Mouse (Mus musculus): ENCODE results near the gene Fam199x. TPM values are rescaled to one million over a fixed set of nuclear protein-coding genes. Genes with fewer than 3 reads are reported as not detected.

Fam199x gene
- total and polyA plus RNA-seq, 3 experiments = 0.53 to 5.2 (median 3.9) TPM

DNA sequence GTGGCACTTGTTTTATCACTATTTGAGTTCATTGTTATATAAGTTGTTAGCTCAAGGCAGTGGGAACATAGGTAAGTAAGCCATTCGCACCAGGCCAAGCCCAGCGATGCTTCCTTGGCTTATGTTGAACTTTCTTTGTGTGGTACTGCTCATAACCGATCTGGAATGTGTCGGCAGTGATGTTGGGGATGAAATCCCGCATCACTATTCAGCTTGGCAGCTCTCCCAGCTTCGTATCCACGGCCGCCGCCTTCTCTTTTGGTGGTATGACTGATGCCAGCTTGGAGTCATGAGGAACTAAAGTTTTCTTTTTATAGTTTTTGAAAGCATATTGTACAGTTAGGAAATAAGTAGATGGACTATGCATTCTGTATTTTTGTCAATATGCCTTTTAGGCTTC lies 13.8 kb downstream of the Fam199x start:
- Histone ChIP-seq H3K9ac (ENCODE audit: low read depth, low read length) (no peak overlapping the region), H3K27me3 (ENCODE audit: control insufficient read depth, insufficient read depth, low read length) (no peaks in the 10 kb centered on the region), H3K27ac (no peak overlapping the region), H3K36me3 (ENCODE audit: control insufficient read depth, insufficient read depth, low read length) (no peaks in the 10 kb centered on the region), H3K4me3 (no peak overlapping the region), H3K4me1 (ENCODE audit: control insufficient read depth, insufficient read depth, low read length) (no peaks in the 10 kb centered on the region), H3K79me2 (replicated peaks; ENCODE audit: control insufficient read depth, insufficient read depth, low read length) (no peaks in the 10 kb centered on the region)
- intact Hi-C loops (cut with DNase I) = no loop called here
- TF ChIP-seq CTCF (IDR thresholded peaks at IDR 0.05) (no peak), EP300 (IDR thresholded peaks at IDR 0.05; ENCODE audit: insufficient read depth, low read depth, low read length) (no peak), POLR2A (IDR thresholded peaks at IDR 0.05; ENCODE audit: insufficient read depth, low read depth, low read length) (no peak)
- no peak for DNase-seq
- 59% methylated on average over 9 of the region's 9 CpGs for WGBS

DNA sequence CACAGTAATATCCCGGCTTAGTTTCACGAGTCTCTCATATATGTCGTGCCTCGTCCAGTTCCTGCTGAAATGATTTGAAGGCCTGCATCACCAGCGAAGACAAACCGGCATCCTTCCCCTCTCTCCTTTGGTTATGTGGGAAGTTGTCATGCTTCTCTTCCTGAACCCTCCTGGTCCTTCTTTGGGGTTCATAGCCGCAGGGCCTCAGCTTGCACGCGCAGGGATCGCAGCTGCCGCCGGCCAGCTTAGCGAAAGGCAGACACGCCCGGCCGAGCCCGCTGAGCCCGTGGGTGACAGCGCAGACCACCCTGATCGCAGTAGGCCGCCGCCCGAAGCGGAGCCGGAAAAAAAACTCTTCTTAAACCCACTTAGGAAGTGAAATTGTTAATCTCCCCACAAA lies 55.1 kb downstream of the Fam199x start:
- intact Hi-C loops (cut with DNase I) = no loop called here
- H3K36me3 ChIP-seq (ENCODE audit: control insufficient read depth, insufficient read depth, low read length) = no peaks in the 10 kb centered on the region
- TF ChIP-seq EP300 (IDR thresholded peaks at IDR 0.05; ENCODE audit: insufficient read depth, low read depth, low read length) (no peak), POLR2A (IDR thresholded peaks at IDR 0.05; ENCODE audit: insufficient read depth, low read depth, low read length) (no peak), CTCF (IDR thresholded peaks at IDR 0.05) (no peak)
- H3K79me2 ChIP-seq (replicated peaks; ENCODE audit: control insufficient read depth, insufficient read depth, low read length) = no peaks in the 10 kb centered on the region
- H3K27me3 ChIP-seq (ENCODE audit: control insufficient read depth, insufficient read depth, low read length) = peaks cover 10% of the 10 kb centered on the region
- H3K4me3 ChIP-seq = no peak overlapping the region
- H3K27ac ChIP-seq = no peak overlapping the region
- 33% methylated on average over 25 of the region's 25 CpGs for WGBS
- H3K9ac ChIP-seq (ENCODE audit: low read depth, low read length) = no peak overlapping the region
- H3K4me1 ChIP-seq (ENCODE audit: control insufficient read depth, insufficient read depth, low read length) = no peaks in the 10 kb centered on the region
- no peak for DNase-seq

DNA sequence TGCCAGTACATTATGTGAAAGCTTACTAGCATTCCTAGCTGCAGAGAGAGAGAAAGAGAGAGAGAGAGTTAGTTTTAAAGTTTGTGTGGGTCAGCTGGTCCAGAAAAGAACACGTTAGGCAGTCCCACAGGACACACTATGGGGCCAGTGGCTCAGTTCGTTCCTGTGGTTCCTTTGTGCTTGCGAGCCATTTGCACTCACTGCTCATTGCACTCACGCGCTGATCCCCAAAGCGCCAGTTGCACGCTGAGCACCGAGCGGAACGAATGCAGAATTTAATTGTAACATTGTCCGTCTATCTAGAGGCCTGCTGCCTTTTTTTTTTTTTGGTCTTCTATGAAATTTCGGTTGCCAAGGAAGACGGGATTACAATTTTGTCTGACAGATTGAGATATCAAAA lies 57.1 kb downstream of the Fam199x start:
- H3K4me1 ChIP-seq (ENCODE audit: control insufficient read depth, insufficient read depth, low read length) = no peaks in the 10 kb centered on the region
- peaks cover 9% of the 10 kb centered on the region for H3K27me3 ChIP-seq (ENCODE audit: control insufficient read depth, insufficient read depth, low read length)
- 29% methylated on average over 13 of the region's 13 CpGs for WGBS
- H3K4me3 ChIP-seq = no peak overlapping the region
- no peak for TF ChIP-seq CTCF (IDR thresholded peaks at IDR 0.05)
- no peak for TF ChIP-seq POLR2A (IDR thresholded peaks at IDR 0.05; ENCODE audit: insufficient read depth, low read depth, low read length)
- no peak for TF ChIP-seq EP300 (IDR thresholded peaks at IDR 0.05; ENCODE audit: insufficient read depth, low read depth, low read length)
- no peak overlapping the region for H3K27ac ChIP-seq
- no peak for DNase-seq
- no peak overlapping the region for H3K9ac ChIP-seq (ENCODE audit: low read depth, low read length)
- intact Hi-C loops (cut with DNase I) = no loop called here
- no peaks in the 10 kb centered on the region for H3K36me3 ChIP-seq (ENCODE audit: control insufficient read depth, insufficient read depth, low read length)
- no peaks in the 10 kb centered on the region for H3K79me2 ChIP-seq (replicated peaks; ENCODE audit: control insufficient read depth, insufficient read depth, low read length)

DNA sequence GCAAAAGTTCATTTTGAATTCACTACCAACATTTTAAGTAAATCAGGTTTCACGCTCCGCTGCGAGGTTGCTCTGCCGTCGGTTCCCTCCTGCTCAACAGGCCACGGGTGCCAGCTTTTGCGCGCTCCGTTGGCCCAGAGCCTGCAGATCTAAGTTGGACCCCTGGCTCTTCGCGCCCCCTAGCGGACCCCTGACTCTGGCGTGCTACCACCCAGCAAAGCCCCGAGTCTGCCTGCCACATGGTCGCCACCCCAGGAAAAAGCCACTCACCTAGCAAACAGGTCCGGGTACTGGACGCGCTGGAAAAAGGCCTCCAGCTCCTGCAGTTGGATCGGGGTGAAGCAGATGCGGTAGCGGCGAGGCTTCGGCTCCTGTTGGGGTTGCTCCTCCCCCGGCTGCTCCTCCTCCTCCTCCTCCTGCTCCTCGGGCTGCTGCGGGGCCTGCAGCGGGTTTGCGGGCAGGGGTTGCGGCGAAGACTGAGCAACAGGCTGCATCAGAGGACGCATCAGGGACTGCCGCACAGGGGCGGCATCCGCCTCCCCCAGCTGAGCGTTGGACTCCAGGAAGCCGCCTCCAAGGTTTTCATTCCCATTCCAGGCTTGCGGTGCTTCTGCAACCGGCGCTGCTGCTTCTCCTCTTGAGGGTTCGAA lies 68.8 kb downstream of the Fam199x start:
- H3K4me1 ChIP-seq (ENCODE audit: control insufficient read depth, insufficient read depth, low read length) = no peaks in the 10 kb centered on the region
- WGBS = 19% methylated on average over 40 of the region's 40 CpGs
- no peaks in the 10 kb centered on the region for H3K36me3 ChIP-seq (ENCODE audit: control insufficient read depth, insufficient read depth, low read length)
- no peaks in the 10 kb centered on the region for H3K79me2 ChIP-seq (replicated peaks; ENCODE audit: control insufficient read depth, insufficient read depth, low read length)
- H3K27me3 ChIP-seq (ENCODE audit: control insufficient read depth, insufficient read depth, low read length) = peaks cover 8% of the 10 kb centered on the region
- no peak for TF ChIP-seq POLR2A (IDR thresholded peaks at IDR 0.05; ENCODE audit: insufficient read depth, low read depth, low read length)
- no peak for TF ChIP-seq EP300 (IDR thresholded peaks at IDR 0.05; ENCODE audit: insufficient read depth, low read depth, low read length)
- peak; percentile 38 for TF ChIP-seq CTCF (IDR thresholded peaks at IDR 0.05)
- DNase-seq = peak; percentile 8 to 41
- no peak overlapping the region for H3K4me3 ChIP-seq
- H3K9ac ChIP-seq (ENCODE audit: low read depth, low read length) = no peak overlapping the region
- H3K27ac ChIP-seq = no peak overlapping the region
- intact Hi-C loops (cut with DNase I) = no loop called here

DNA sequence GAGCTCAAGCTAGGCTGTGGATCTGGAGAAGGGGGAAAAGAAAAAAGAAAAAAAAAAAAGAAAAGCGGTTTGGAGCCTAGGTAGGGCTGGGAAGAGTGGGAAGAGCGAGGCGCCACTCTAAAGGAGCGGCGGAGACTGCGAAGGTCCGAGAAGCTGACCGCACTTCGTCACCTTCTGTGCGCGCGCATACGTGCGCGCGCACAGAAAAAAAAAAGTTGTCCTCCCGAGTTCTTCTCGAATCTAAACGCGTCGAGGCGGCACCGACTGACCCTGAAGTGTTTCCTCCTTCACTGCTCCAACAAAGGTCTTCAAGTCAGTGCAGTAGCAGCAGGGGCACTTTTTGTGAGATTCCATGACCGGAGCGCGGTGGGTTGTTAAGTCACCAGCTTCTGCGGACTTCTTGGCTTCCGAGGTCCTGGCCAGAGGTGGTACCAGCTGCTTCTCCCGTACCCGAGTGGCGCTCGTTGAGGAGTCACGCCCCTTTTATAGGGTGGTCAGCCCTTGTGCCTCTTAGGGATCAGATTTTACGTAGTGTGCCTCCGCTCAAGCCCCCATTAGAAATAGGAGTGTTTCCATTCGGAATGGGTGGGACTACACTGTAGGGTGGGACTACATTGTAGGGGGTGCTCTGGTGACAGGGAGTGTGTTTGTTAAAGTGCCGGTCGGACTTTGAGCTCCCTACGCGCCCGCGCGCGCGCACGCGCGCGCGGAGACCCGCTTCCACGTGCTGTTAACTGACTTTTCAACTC lies 70.5 kb downstream of the Fam199x start:
- Histone ChIP-seq H3K36me3 (ENCODE audit: control insufficient read depth, insufficient read depth, low read length) (no peaks in the 10 kb centered on the region), H3K9ac (ENCODE audit: low read depth, low read length) (no peak overlapping the region), H3K79me2 (replicated peaks; ENCODE audit: control insufficient read depth, insufficient read depth, low read length) (no peaks in the 10 kb centered on the region), H3K27ac (no peak overlapping the region), H3K27me3 (ENCODE audit: control insufficient read depth, insufficient read depth, low read length) (peaks cover 8% of the 10 kb centered on the region), H3K4me1 (ENCODE audit: control insufficient read depth, insufficient read depth, low read length) (no peaks in the 10 kb centered on the region), H3K4me3 (no peak overlapping the region)
- DNase-seq = no peak
- intact Hi-C loops (cut with DNase I) = no loop called here
- TF ChIP-seq POLR2A (IDR thresholded peaks at IDR 0.05; ENCODE audit: insufficient read depth, low read depth, low read length) (no peak), EP300 (IDR thresholded peaks at IDR 0.05; ENCODE audit: insufficient read depth, low read depth, low read length) (no peak), CTCF (IDR thresholded peaks at IDR 0.05) (no peak)
- WGBS = 22% methylated on average over 52 of the region's 52 CpGs

DNA sequence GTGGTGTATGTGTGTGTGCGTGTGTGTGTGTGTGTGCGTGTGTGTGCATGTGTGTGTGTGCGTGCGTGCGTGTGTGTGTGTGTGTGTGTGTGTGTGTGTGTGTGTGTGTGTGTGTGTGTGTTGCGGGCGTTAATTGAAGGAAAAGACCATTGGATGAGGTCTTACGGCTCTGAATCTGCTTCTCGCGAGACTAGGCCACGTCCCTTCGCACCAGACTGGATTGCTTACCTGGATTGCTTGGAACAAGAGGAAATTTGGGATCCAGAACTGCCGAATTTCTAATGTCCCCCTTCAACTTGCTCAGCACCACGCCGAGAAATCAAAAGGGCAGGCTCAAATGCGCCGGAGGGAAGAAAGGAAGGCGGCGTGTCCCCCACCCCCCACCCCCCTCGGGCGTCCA lies 72.3 kb downstream of the Fam199x start, which contains the start of gene Esx1:
Gene Esx1, minus strand, starts transcription at position 366 of the 400 bp plus-strand sequence.
- H3K9ac ChIP-seq (ENCODE audit: low read depth, low read length) = no peak within 1 kb of the TSS
- no peak for DNase-seq
- WGBS = 20% methylated on average over 19 of the region's 21 CpGs
- no peaks in the 10 kb centered on the region for H3K4me1 ChIP-seq (ENCODE audit: control insufficient read depth, insufficient read depth, low read length)
- intact Hi-C loops (cut with DNase I) = no loop called here
- H3K36me3 ChIP-seq (ENCODE audit: control insufficient read depth, insufficient read depth, low read length) = no peaks in the 10 kb centered on the region
- no peaks in the 10 kb centered on the region for H3K79me2 ChIP-seq (replicated peaks; ENCODE audit: control insufficient read depth, insufficient read depth, low read length)
- no peak within 1 kb of the TSS for H3K4me3 ChIP-seq
- no peak for TF ChIP-seq EP300 (IDR thresholded peaks at IDR 0.05; ENCODE audit: insufficient read depth, low read depth, low read length)
- TF ChIP-seq POLR2A (IDR thresholded peaks at IDR 0.05; ENCODE audit: insufficient read depth, low read depth, low read length) = no peak
- no peak for TF ChIP-seq CTCF (IDR thresholded peaks at IDR 0.05)
- H3K27ac ChIP-seq = no peak within 1 kb of the TSS
- peaks cover 6% of the 10 kb centered on the region for H3K27me3 ChIP-seq (ENCODE audit: control insufficient read depth, insufficient read depth, low read length)

All from heart, adult 2 months (tissue).